Mouse (Mus musculus) embryonic fibroblast, embryonic 13.5 days (primary cell): ENCODE measurements around the gene Gm20388.

Experiments
- CTCF ChIP-seq: IDR thresholded peaks from 2 replicates; pipeline ENCODE4 v1.5.1; 2011; ENCODE audit warnings: mild to moderate bottlenecking, control low read depth, low read length, moderate library complexity, borderline replicate concordance; ENCODE audit not compliant: insufficient read depth
- POLR2A ChIP-seq: IDR thresholded peaks from 2 replicates; pipeline ENCODE4 v1.6.1; 2011; ENCODE audit warnings: low read depth, mild to moderate bottlenecking, control low read depth, low read length, moderate library complexity

- TF ChIP-seq CTCF (no peak), POLR2A (no peak)
Measured at GRCm38 (mm10) chr8:120361301-120361700, 450.7 kb downstream of the Gm20388 start.
